Mouse (Mus musculus): ENCODE results near the gene Actl6a. TPM values are rescaled to one million over a fixed set of nuclear protein-coding genes. Genes with fewer than 3 reads are reported as not detected.

The Actl6a gene
- polyA plus RNA-seq, 1 experiment from 2014 or later: 49.2 TPM

DNA sequence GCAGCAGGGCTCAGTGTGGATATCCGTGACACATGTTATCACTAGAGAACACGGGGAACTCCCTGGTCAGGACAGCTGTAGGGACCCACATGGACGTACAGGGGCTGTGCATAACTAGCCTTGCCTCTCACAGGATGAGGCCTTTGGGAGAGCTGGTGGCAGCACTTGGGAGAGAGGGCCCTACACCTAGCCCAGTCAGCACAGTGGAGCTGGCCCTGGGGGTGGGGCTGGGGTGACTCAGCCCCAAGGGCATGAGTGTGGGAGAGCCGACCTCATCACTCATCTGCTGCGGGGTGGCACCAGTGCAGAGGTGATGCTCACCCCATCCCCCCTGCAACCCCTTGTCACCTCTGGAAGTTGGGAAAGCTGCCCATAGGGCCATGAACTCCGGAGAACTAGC is 29.7 kb upstream of the Actl6a start:
- 77% methylated on average over 6 of the region's 6 CpGs for WGBS
- Histone ChIP-seq H3K9me3 (ENCODE audit: control insufficient read depth) (no peaks in the 10 kb centered on the region), H3K4me2 (replicated peaks; ENCODE audit: low read depth) (no peak overlapping the region), H3K9ac (ENCODE audit: low read depth, low read length) (no peak overlapping the region), H3K27ac (ENCODE audit: low read depth, low read length) (no peak overlapping the region), H3K36me3 (ENCODE audit: control insufficient read depth, insufficient read depth) (no peaks in the 10 kb centered on the region), H3K27me3 (replicated peaks; ENCODE audit: control insufficient read depth, insufficient read depth, low read length) (no peaks in the 10 kb centered on the region), H3K4me3 (ENCODE audit: low read depth, low read length) (no peak overlapping the region), H3K4me1 (replicated peaks; ENCODE audit: control insufficient read depth, insufficient read depth, low read length) (no peaks in the 10 kb centered on the region)
- ATAC-seq: peak; percentile 45; the same call in 1 of the 2 replicates
- no peak for TF ChIP-seq CTCF (IDR thresholded peaks at IDR 0.05; ENCODE audit: low read depth)

DNA sequence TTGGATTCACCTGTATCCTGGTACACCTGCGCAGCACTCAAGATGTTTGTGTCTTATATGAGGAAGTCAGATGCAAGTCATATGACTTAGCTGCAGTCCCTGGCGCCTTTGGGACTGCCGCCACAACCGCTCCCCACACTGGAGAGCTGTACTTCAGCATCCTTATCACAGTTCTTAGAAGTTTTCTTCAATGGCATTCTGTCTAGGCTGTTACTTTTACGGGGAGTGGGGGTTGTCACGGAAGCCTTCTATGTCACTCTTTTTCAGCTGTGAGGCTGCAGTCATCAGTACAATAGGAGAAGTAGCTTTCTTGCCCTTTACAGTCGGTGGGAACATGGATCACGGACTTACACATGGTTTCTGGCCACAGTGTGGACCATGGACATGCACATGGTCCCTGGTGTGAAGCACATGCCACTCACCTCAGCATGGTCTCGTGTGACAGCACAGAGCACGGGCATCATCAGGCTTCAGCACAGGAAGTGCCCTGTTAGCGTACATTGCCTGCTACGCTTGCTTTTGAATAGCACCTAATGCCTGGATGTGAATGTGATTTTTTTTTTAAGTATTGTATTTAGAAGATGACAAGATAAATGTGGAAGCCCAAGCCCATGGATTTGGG is 23.1 kb upstream of the Actl6a start:
- 65% methylated on average over 11 of the region's 12 CpGs for WGBS
- no peak for TF ChIP-seq CTCF (IDR thresholded peaks at IDR 0.05; ENCODE audit: low read depth)

DNA sequence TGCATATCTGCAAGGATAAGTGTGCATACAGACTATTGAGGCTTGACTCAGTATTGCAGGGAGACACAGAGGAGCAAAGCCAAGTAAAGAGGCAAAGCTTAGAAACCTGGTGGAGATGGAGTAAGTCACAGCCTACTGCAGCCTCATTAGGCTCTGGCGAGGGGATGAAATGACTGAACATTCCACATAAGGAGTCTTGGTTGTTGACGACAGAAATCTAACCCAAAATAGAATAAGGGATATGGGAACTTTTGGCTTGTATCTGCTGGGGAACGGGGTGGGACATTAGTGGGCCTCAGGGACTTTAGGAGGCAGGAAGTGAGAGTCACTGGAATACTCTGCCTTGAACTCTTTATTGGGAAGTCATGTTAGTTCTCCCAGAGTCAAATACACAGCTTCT is 21.5 kb upstream of the Actl6a start:
- ATAC-seq: no peak
- H3K27ac ChIP-seq (ENCODE audit: low read depth, low read length): no peak overlapping the region
- no peaks in the 10 kb centered on the region for H3K27me3 ChIP-seq (replicated peaks; ENCODE audit: control insufficient read depth, insufficient read depth, low read length)
- H3K36me3 ChIP-seq (ENCODE audit: control insufficient read depth, insufficient read depth): no peaks in the 10 kb centered on the region
- no peak for TF ChIP-seq CTCF (IDR thresholded peaks at IDR 0.05; ENCODE audit: low read depth)
- H3K4me1 ChIP-seq (replicated peaks; ENCODE audit: control insufficient read depth, insufficient read depth, low read length): no peaks in the 10 kb centered on the region
- H3K9ac ChIP-seq (ENCODE audit: low read depth, low read length): no peak overlapping the region
- H3K4me2 ChIP-seq (replicated peaks; ENCODE audit: low read depth): no peak overlapping the region
- H3K9me3 ChIP-seq (ENCODE audit: control insufficient read depth): no peaks in the 10 kb centered on the region
- WGBS: 77% methylated on average over 3 of the region's 3 CpGs
- H3K4me3 ChIP-seq (ENCODE audit: low read depth, low read length): no peak overlapping the region

More for the DNA sequence above, 23.1 kb upstream of the Actl6a start:
- Histone ChIP-seq H3K4me3 (ENCODE audit: low read depth, low read length) (no peak overlapping the region), H3K27ac (ENCODE audit: low read depth, low read length) (no peak overlapping the region), H3K27me3 (replicated peaks; ENCODE audit: control insufficient read depth, insufficient read depth, low read length) (no peaks in the 10 kb centered on the region), H3K36me3 (ENCODE audit: control insufficient read depth, insufficient read depth) (no peaks in the 10 kb centered on the region), H3K9ac (ENCODE audit: low read depth, low read length) (no peak overlapping the region), H3K9me3 (ENCODE audit: control insufficient read depth) (no peaks in the 10 kb centered on the region), H3K4me1 (replicated peaks; ENCODE audit: control insufficient read depth, insufficient read depth, low read length) (no peaks in the 10 kb centered on the region), H3K4me2 (replicated peaks; ENCODE audit: low read depth) (no peak overlapping the region)
- peak; percentile 75 for ATAC-seq

DNA sequence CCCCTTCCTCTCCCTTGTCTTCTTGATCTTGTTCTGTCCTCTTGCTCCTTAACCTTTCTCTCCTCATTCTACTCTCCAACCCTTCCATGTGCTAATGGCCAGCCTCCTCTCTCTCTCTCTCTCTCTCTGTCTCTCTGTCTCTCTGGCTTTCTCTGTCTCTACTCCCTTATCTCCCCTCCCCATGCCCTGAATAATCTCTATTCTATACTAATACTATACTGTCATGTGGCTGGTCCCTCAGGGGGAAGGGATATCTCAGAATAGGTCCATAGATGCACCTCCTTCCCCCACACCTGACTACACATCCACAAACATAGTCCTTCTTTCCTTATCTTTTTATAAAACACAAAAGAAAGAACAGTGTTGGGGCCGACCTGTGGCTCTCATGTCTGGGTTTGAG is 19.6 kb upstream of the Actl6a start:
- no peak for TF ChIP-seq CTCF (IDR thresholded peaks at IDR 0.05; ENCODE audit: low read depth)
- Histone ChIP-seq H3K9ac (ENCODE audit: low read depth, low read length) (no peak overlapping the region), H3K4me1 (replicated peaks; ENCODE audit: control insufficient read depth, insufficient read depth, low read length) (no peaks in the 10 kb centered on the region), H3K4me3 (ENCODE audit: low read depth, low read length) (no peak overlapping the region), H3K27ac (ENCODE audit: low read depth, low read length) (no peak overlapping the region), H3K27me3 (replicated peaks; ENCODE audit: control insufficient read depth, insufficient read depth, low read length) (no peaks in the 10 kb centered on the region), H3K4me2 (replicated peaks; ENCODE audit: low read depth) (no peak overlapping the region), H3K9me3 (ENCODE audit: control insufficient read depth) (no peaks in the 10 kb centered on the region), H3K36me3 (ENCODE audit: control insufficient read depth, insufficient read depth) (no peaks in the 10 kb centered on the region)
- no peak for ATAC-seq
- 74% methylated on average over 1 of the region's 1 CpGs for WGBS

DNA sequence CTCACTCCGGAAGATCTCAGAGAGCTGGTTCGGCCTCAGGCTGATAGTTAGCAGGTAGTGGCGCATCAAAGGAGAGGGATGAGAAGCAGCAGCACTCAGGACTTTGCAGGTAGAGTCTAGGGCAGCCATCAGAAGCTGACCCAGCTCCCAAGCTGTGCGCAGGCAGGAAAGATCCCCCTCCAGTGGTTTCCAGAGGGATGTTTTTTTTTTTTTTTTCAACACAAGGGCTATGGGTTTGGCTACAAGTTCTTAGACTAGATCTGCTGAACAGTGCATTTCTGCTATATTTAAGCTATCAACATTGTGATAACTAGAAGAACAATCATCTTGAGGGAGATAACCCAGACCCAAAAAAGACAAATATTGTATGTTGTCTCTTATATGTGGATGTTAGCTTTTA is 18.9 kb upstream of the Actl6a start:
- Histone ChIP-seq H3K27ac (ENCODE audit: low read depth, low read length) (no peak overlapping the region), H3K27me3 (replicated peaks; ENCODE audit: control insufficient read depth, insufficient read depth, low read length) (no peaks in the 10 kb centered on the region), H3K4me3 (ENCODE audit: low read depth, low read length) (no peak overlapping the region), H3K9me3 (ENCODE audit: control insufficient read depth) (no peaks in the 10 kb centered on the region), H3K4me2 (replicated peaks; ENCODE audit: low read depth) (no peak overlapping the region), H3K9ac (ENCODE audit: low read depth, low read length) (no peak overlapping the region), H3K36me3 (ENCODE audit: control insufficient read depth, insufficient read depth) (no peaks in the 10 kb centered on the region), H3K4me1 (replicated peaks; ENCODE audit: control insufficient read depth, insufficient read depth, low read length) (no peaks in the 10 kb centered on the region)
- ATAC-seq: no peak
- peak; percentile 40 for TF ChIP-seq CTCF (IDR thresholded peaks at IDR 0.05; ENCODE audit: low read depth)
- WGBS: 60% methylated on average over 4 of the region's 4 CpGs

DNA sequence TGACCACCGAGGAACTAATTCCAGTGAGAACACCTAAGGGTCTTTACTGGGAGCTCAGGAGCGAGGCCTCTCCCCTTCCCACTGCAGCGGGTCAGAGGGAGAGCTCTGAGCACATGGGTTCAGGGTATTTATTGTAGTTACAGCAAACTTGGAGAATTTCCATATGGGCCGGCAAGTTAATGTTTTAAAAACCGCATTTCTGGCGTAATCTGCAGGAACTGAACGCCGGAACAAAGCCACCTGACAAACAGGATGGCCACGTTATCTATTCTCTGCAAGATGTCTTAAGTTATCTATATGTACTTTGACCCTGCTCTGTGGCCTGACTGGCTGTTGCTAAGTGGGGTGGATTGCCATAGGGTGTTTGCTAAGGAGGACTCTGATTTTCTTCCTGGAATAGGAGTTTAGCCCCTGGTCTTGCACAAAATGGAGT is 16.5 kb upstream of the Actl6a start:
- H3K4me2 ChIP-seq (replicated peaks; ENCODE audit: low read depth): no peak overlapping the region
- no peaks in the 10 kb centered on the region for H3K36me3 ChIP-seq (ENCODE audit: control insufficient read depth, insufficient read depth)
- no peaks in the 10 kb centered on the region for H3K4me1 ChIP-seq (replicated peaks; ENCODE audit: control insufficient read depth, insufficient read depth, low read length)
- peak overlapping the region; percentile 35; the same call in 1 of the 2 replicates for H3K27ac ChIP-seq (ENCODE audit: low read depth, low read length)
- no peaks in the 10 kb centered on the region for H3K9me3 ChIP-seq (ENCODE audit: control insufficient read depth)
- H3K4me3 ChIP-seq (ENCODE audit: low read depth, low read length): no peak overlapping the region
- ATAC-seq: peak; percentile 92
- 32% methylated on average over 9 of the region's 9 CpGs for WGBS
- no peak for TF ChIP-seq CTCF (IDR thresholded peaks at IDR 0.05; ENCODE audit: low read depth)
- H3K9ac ChIP-seq (ENCODE audit: low read depth, low read length): no peak overlapping the region
- no peaks in the 10 kb centered on the region for H3K27me3 ChIP-seq (replicated peaks; ENCODE audit: control insufficient read depth, insufficient read depth, low read length)

Measured in intestine, postnatal 0 days (tissue).